Mouse (Mus musculus) E14TG2a.4 (cell line): ENCODE results near the gene Exoc1.

Experiments
- H3K27me3 ChIP-seq: 2 replicates; pipeline ENCODE4 v1.6.1; 2014; ENCODE audit warnings: low read length, control low read depth; ENCODE audit not compliant: insufficient read depth
- H3K36me3 ChIP-seq: 2 replicates; pipeline ENCODE4 v1.6.1; 2014; ENCODE audit warnings: low read length, control low read depth; ENCODE audit not compliant: insufficient read depth
- H3K4me1 ChIP-seq: replicated peaks from 2 replicates; pipeline ENCODE4 v1.6.1; 2014; ENCODE audit warnings: low read depth, low read length, control low read depth
- H3K4me3 ChIP-seq: replicated peaks from 2 replicates; pipeline ENCODE4 v1.5.1; 2014; ENCODE audit warnings: mild to moderate bottlenecking, low read length
- H3K9me3 ChIP-seq: 2 replicates; pipeline ENCODE4 v1.6.1; 2014; ENCODE audit warnings: low read length, control low read depth
- CTCF ChIP-seq: conservative IDR thresholded peaks from 2 replicates; pipeline ENCODE4 v1.5.1; 2014; ENCODE audit warnings: low read length
- NANOG ChIP-seq: IDR thresholded peaks from 2 replicates; pipeline ENCODE4 v1.6.1; 2014; ENCODE audit warnings: borderline replicate concordance, low read length, mixed read lengths
- POU5F1 ChIP-seq: IDR thresholded peaks from 2 replicates; pipeline ENCODE4 v1.6.1; 2014; ENCODE audit warnings: low read length, borderline replicate concordance

Exoc1 gene

GRCm38 (mm10) chr5:76615276-76615675, 86.2 kb downstream of the Exoc1 start:
- TF ChIP-seq NANOG (no peak), CTCF (no peak), POU5F1 (no peak)
- no peak overlapping the region for H3K4me3 ChIP-seq
- no peaks in the 10 kb centered on the region for H3K9me3 ChIP-seq
- H3K4me1 ChIP-seq = no peaks in the 10 kb centered on the region
- peaks cover 65% of the 10 kb centered on the region for H3K36me3 ChIP-seq
- H3K27me3 ChIP-seq = no peaks in the 10 kb centered on the region

GRCm38 (mm10) chr5:76616196-76616747, 87.2 kb downstream of the Exoc1 start:
- TF ChIP-seq NANOG (no peak), CTCF (no peak), POU5F1 (no peak)
- no peaks in the 10 kb centered on the region for H3K4me1 ChIP-seq
- no peaks in the 10 kb centered on the region for H3K9me3 ChIP-seq
- no peak overlapping the region for H3K4me3 ChIP-seq
- peaks cover 56% of the 10 kb centered on the region for H3K36me3 ChIP-seq
- no peaks in the 10 kb centered on the region for H3K27me3 ChIP-seq

- Histone ChIP-seq H3K4me1 (no peaks in the 10 kb centered on the region), H3K4me3 (no peak overlapping the region), H3K27me3 (no peaks in the 10 kb centered on the region), H3K36me3 (peaks cover 56% of the 10 kb centered on the region), H3K9me3 (no peaks in the 10 kb centered on the region)
- TF ChIP-seq NANOG = no peak
- no peak for TF ChIP-seq CTCF
- no peak for TF ChIP-seq POU5F1
Observed at GRCm38 (mm10) chr5:76618750-76619149, 89.6 kb downstream of the Exoc1 start.
